ENCODE assay signal across 9 mouse cellular contexts in the genomic region with DNA sequence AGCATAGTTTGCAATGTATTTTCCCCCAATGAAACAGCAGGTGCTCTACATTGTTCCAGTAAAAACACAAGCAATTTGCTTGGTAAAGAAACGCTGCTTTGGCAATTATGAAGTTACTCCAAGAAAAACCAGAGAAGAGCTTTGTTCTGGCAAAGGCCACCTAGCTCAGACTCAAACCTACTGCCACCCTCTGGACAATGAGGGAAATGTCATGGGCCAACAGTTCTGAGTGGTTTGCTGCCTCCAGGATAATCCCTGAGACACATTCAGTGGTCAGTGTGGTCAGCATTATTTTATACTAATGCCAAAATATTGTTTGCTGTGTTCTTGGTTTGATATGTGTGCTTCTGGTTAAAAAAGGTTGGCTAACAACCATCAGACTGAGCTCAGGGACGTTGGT. TPM values are rescaled to one million over a fixed set of nuclear protein-coding genes. Genes with fewer than 3 reads are reported as not detected.
DNase-seq lines count a peak whose midpoint lies in the region; ATAC-seq and TF ChIP-seq lines count a peak whose summit lies in the region.
"Had no signal": no experiment of that assay in that cellular context is flagged by ENCODE, and none has a peak within 500 bp of the region (broad histone marks: within the 10 kb centered on the region; RNA-seq: fewer than 3 reads in every experiment).

No protein-coding gene starts in this region.

- no peak overlapping the region for H3K4me3 ChIP-seq in forebrain, embryonic 11.5 days (ENCODE audit: low read depth, low read length)
- no peak overlapping the region for H3K4me3 ChIP-seq in forebrain, embryonic 15.5 days
- H3K4me3 ChIP-seq in intestine, embryonic 16.5 days (ENCODE audit: low read length), result no peak overlapping the region
- H3K4me3 ChIP-seq in liver, postnatal 0 days (ENCODE audit: low read depth, low read length), result no peak overlapping the region
- H3K4me3 ChIP-seq: heart, embryonic 15.5 days had no signal

- TF ChIP-seq CTCF in liver, postnatal 0 days (IDR thresholded peaks at IDR 0.05; ENCODE audit: low read depth), result peak; percentile 75

- TF ChIP-seq EP300 in liver, postnatal 0 days (IDR thresholded peaks at IDR 0.05; ENCODE audit: low read depth), result no peak

- WGBS in forebrain, embryonic 11.5 days, result 60% methylated on average over 2 of the region's 2 CpGs
- WGBS in forebrain, embryonic 15.5 days, result 54% methylated on average over 2 of the region's 2 CpGs
- 49% methylated on average over 2 of the region's 2 CpGs for WGBS in intestine, embryonic 16.5 days
- 41% methylated on average over 2 of the region's 2 CpGs for WGBS in liver, postnatal 0 days (ENCODE audit: insufficient replicate concordance)

- no peak overlapping the region for H3K27ac ChIP-seq in forebrain, embryonic 11.5 days (ENCODE audit: low read depth, low read length)
- H3K27ac ChIP-seq in forebrain, embryonic 15.5 days (replicated peaks), result no peak overlapping the region
- H3K27ac ChIP-seq in intestine, embryonic 16.5 days (ENCODE audit: low read length), result no peak overlapping the region
- H3K27ac ChIP-seq in liver, postnatal 0 days (ENCODE audit: low read depth), result no peak overlapping the region
- H3K27ac ChIP-seq: heart, embryonic 15.5 days had no signal

- no peaks in the 10 kb centered on the region for H3K36me3 ChIP-seq in forebrain, embryonic 11.5 days (ENCODE audit: control insufficient read depth, insufficient read depth, low read length)
- H3K36me3 ChIP-seq in forebrain, embryonic 15.5 days, result no peaks in the 10 kb centered on the region
- H3K36me3 ChIP-seq in intestine, embryonic 16.5 days (ENCODE audit: control insufficient read depth, insufficient read depth, low read length), result no peaks in the 10 kb centered on the region
- H3K36me3 ChIP-seq in liver, postnatal 0 days (replicated peaks; ENCODE audit: insufficient read depth, low read length), result no peaks in the 10 kb centered on the region
- H3K36me3 ChIP-seq: heart, embryonic 15.5 days had no signal

- no peak overlapping the region for H3K9ac ChIP-seq in forebrain, embryonic 11.5 days (ENCODE audit: low read length)
- H3K9ac ChIP-seq in forebrain, embryonic 15.5 days (replicated peaks), result no peak overlapping the region
- no peak overlapping the region for H3K9ac ChIP-seq in intestine, embryonic 16.5 days (ENCODE audit: low read depth, low read length)
- H3K9ac ChIP-seq in liver, postnatal 0 days (replicated peaks), result no peak overlapping the region
- H3K9ac ChIP-seq: heart, embryonic 15.5 days had no signal

- no peaks in the 10 kb centered on the region for H3K9me3 ChIP-seq in forebrain, embryonic 11.5 days (ENCODE audit: control insufficient read depth, low read length)
- H3K9me3 ChIP-seq in forebrain, embryonic 15.5 days, result no peaks in the 10 kb centered on the region
- no peaks in the 10 kb centered on the region for H3K9me3 ChIP-seq in intestine, embryonic 16.5 days (ENCODE audit: control insufficient read depth, low read length)
- H3K9me3 ChIP-seq in liver, postnatal 0 days (ENCODE audit: low read length), result no peaks in the 10 kb centered on the region
- H3K9me3 ChIP-seq: heart, embryonic 15.5 days had no signal

- H3K27me3 ChIP-seq in forebrain, embryonic 11.5 days (ENCODE audit: control insufficient read depth, insufficient read depth, low read length), result no peaks in the 10 kb centered on the region
- H3K27me3 ChIP-seq in forebrain, embryonic 15.5 days, result no peaks in the 10 kb centered on the region
- no peaks in the 10 kb centered on the region for H3K27me3 ChIP-seq in intestine, embryonic 16.5 days (replicated peaks; ENCODE audit: control insufficient read depth, insufficient read depth, low read length)
- H3K27me3 ChIP-seq in liver, postnatal 0 days (ENCODE audit: insufficient read depth, low read length), result no peaks in the 10 kb centered on the region
- H3K27me3 ChIP-seq: heart, embryonic 15.5 days had no signal

- peak; percentile 58; the same call in 1 of the 2 replicates for ATAC-seq in forebrain, embryonic 11.5 days (replicated peaks; ENCODE audit: low FRiP score)
- no peak for ATAC-seq in forebrain, embryonic 15.5 days (replicated peaks)
- peak; percentile 74 for ATAC-seq in intestine, embryonic 16.5 days
- peak; percentile 50 for ATAC-seq in liver, postnatal 0 days

- no peaks in the 10 kb centered on the region for H3K4me1 ChIP-seq in forebrain, embryonic 11.5 days (replicated peaks; ENCODE audit: control insufficient read depth, insufficient read depth, low read length)
- H3K4me1 ChIP-seq in forebrain, embryonic 15.5 days, result no peaks in the 10 kb centered on the region
- no peaks in the 10 kb centered on the region for H3K4me1 ChIP-seq in intestine, embryonic 16.5 days (ENCODE audit: control insufficient read depth, insufficient read depth, low read length)
- no peaks in the 10 kb centered on the region for H3K4me1 ChIP-seq in liver, postnatal 0 days (ENCODE audit: insufficient read depth)
- H3K4me1 ChIP-seq: heart, embryonic 15.5 days had no signal

- H3K4me2 ChIP-seq in forebrain, embryonic 11.5 days (ENCODE audit: low read depth, low read length, severe bottlenecking), result no peak overlapping the region
- no peak overlapping the region for H3K4me2 ChIP-seq in forebrain, embryonic 15.5 days (replicated peaks)
- H3K4me2 ChIP-seq in intestine, embryonic 16.5 days (ENCODE audit: low read depth, low read length), result no peak overlapping the region
- no peak overlapping the region for H3K4me2 ChIP-seq in liver, postnatal 0 days (ENCODE audit: low read depth, low read length)
- H3K4me2 ChIP-seq: heart, embryonic 15.5 days had no signal

- no peak for DNase-seq in forebrain, embryonic 11.5 days (ENCODE audit: low spot score)
- DNase-seq in spleen, postnatal 36 days (ENCODE audit: low spot score in 2 of 2), result peak; percentile 11 to 12
- no peak for DNase-seq in spleen, adult 12 weeks (ENCODE audit: low spot score)
- DNase-seq in cerebellum, postnatal 25 days, result peak; percentile 16 to 48
- DNase-seq in liver, postnatal 0 days, result peak; percentile 26
- DNase-seq in right cerebral cortex, adult 2 months (ENCODE audit: low spot score in 2 of 2), result peak; percentile 36 to 43

RNA-seq across cellular contexts. Expression of gene Car13, which starts 25.6 kb away (rescaled TPM):
- polyA plus RNA-seq in forebrain, embryonic 11.5 days (2014; fragmentation: Nextera tagmentation; extraction: Ambion mirVana), result 1.8 and 2.1 TPM in 2 replicates
- polyA plus RNA-seq in forebrain, embryonic 15.5 days (2015; fragmentation: Nextera tagmentation; extraction: Ambion mirVana), result 0.67 and 1.0 TPM in 2 replicates
- polyA plus RNA-seq in intestine, embryonic 16.5 days (2015; fragmentation: Nextera tagmentation; extraction: Ambion mirVana), result 21.9 and 23.8 TPM in 2 replicates
- polyA plus RNA-seq in liver, postnatal 0 days (2015; fragmentation: Nextera tagmentation; extraction: Ambion mirVana), result 0.94 and 0.99 TPM in 2 replicates

RNA-seq across cellular contexts. Expression of gene 1810022K09Rik, which starts 56.0 kb away (rescaled TPM):
- 380 and 478 TPM in 2 replicates for polyA plus RNA-seq in forebrain, embryonic 11.5 days (2014; fragmentation: Nextera tagmentation; extraction: Ambion mirVana)
- 374 and 428 TPM in 2 replicates for polyA plus RNA-seq in forebrain, embryonic 15.5 days (2015; fragmentation: Nextera tagmentation; extraction: Ambion mirVana)
- 369 and 392 TPM in 2 replicates for polyA plus RNA-seq in intestine, embryonic 16.5 days (2015; fragmentation: Nextera tagmentation; extraction: Ambion mirVana)
- 205 and 234 TPM in 2 replicates for polyA plus RNA-seq in liver, postnatal 0 days (2015; fragmentation: Nextera tagmentation; extraction: Ambion mirVana)

Comparison
In these comparisons a context has a peak if more than half of its experiments do, and no peak if none do; other contexts are left out.
1. DNase-seq: peak in spleen, postnatal 36 days (2 of 2), cerebellum, postnatal 25 days (2 of 2), liver, postnatal 0 days (single experiment) and right cerebral cortex, adult 2 months (2 of 2); none in forebrain, embryonic 11.5 days (single experiment) and spleen, adult 12 weeks (single experiment).